Mouse (Mus musculus) hindbrain, embryonic 14.5 days (tissue): Measurements from ENCODE around the gene Zfyve21. TPM values are rescaled to one million over a fixed set of nuclear protein-coding genes. Genes with fewer than 3 reads are reported as not detected.
A peak's percentile ranks its signal among the peaks of the same experiment; 100 is the strongest.

ENCODE experiments used
- ATAC-seq: fragments of 200-750 bp; cut with Nextera tagmentation; 2 replicates; pipeline ENCODE4 v1.8.0; 2017; ENCODE audit warnings: moderate number of reproducible peaks, mild to moderate bottlenecking, moderate TSS enrichment, moderate library complexity; ENCODE audit not compliant: low FRiP score
- DNase-seq: peaks from one replicate; pipeline ENCODE4 v3.0.0-alpha.2; 2015; ENCODE audit warnings: low spot score
- H3K27ac ChIP-seq: fragments of 300-500 bp; sonication (generic); 2 replicates; pipeline ENCODE4 v1.5.1; 2014; ENCODE audit warnings: mild to moderate bottlenecking, moderate library complexity
- H3K27me3 ChIP-seq: fragments of 300-500 bp; sonication (generic); 2 replicates; pipeline ENCODE4 v1.6.1; 2014; ENCODE audit warnings: mild to moderate bottlenecking, low read length, mixed read lengths; ENCODE audit not compliant: control insufficient read depth, insufficient read depth
- H3K36me3 ChIP-seq: fragments of 300-500 bp; sonication (generic); replicated peaks from 2 replicates; pipeline ENCODE4 v1.6.1; 2014; ENCODE audit not compliant: control insufficient read depth, insufficient read depth
- H3K4me1 ChIP-seq: fragments of 300-500 bp; sonication (generic); replicated peaks from 2 replicates; pipeline ENCODE4 v1.6.1; 2014; ENCODE audit warnings: antibody characterized with exemption, low read length, mixed read lengths; ENCODE audit not compliant: control insufficient read depth, insufficient read depth
- H3K4me2 ChIP-seq: fragments of 300-500 bp; sonication (generic); replicated peaks from 2 replicates; pipeline ENCODE4 v1.6.1; 2014; ENCODE audit warnings: mild to moderate bottlenecking, moderate library complexity
- H3K4me3 ChIP-seq: fragments of 300-500 bp; sonication (generic); replicated peaks from 2 replicates; pipeline ENCODE4 v1.5.1; 2014; ENCODE audit warnings: mild to moderate bottlenecking, low read length
- H3K9ac ChIP-seq: fragments of 300-500 bp; sonication (generic); 2 replicates; pipeline ENCODE4 v1.6.1; 2014
- H3K9me3 ChIP-seq: fragments of 300-500 bp; sonication (generic); 2 replicates; pipeline ENCODE4 v1.6.1; 2016; ENCODE audit warnings: low read length; ENCODE audit not compliant: control insufficient read depth
- WGBS: fragments of 180-500 bp; shearing (Covaris S2); extraction: QIAGEN DNeasy Blood & Tissue Kit; methylation state at CpG from one replicate; pipeline ENCODE4 v1.1.7; 2014; 5-methylcytosine and 5-hydroxymethylcytosine counted together
- polyA plus RNA-seq: library from polyadenylated mRNA; unstranded; fragments of >200 nt; fragmentation: Nextera tagmentation; extraction: Ambion mirVana; gene quantifications from 2 replicates; pipeline ENCODE4 v1.2.1, GENCODE M21; 2014

The Zfyve21 gene
- polyA plus RNA-seq, 1 experiment from 2014 or later: 40.1 TPM

DNA sequence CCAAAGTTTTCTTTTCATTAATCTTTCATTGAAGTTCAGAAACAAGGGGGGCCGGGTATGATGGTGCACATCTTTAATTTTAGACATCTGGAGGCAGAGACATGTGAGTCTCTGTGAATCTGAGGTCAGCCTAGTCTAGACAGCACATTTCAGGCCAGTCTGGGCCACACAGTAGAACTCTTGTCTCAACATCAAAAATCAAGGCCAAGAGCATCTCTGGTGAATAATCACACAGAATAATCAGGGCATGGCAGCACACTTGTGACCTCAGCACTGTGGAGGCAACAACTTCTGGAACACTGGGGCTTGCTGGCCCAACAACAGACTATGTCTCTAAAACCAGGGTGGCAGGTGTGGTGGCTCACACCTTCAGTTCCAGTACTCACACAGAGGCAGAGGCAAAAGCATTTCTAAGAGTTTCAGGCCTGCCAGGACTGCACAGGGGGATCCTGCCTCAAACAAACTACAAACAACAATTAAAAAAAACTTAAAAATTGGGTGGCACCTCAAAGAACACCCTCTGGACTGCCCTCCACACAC, 60.7 kb downstream of the Zfyve21 start:
- no peaks in the 10 kb centered on the region for H3K9me3 ChIP-seq
- H3K27ac ChIP-seq: no peak overlapping the region
- H3K4me3 ChIP-seq: no peak overlapping the region
- no peaks in the 10 kb centered on the region for H3K27me3 ChIP-seq
- peaks cover 21% of the 10 kb centered on the region for H3K36me3 ChIP-seq
- no peak overlapping the region for H3K4me2 ChIP-seq
- no peaks in the 10 kb centered on the region for H3K4me1 ChIP-seq
- DNase-seq (no peak), ATAC-seq (no peak)
- 80% methylated on average over 1 of the region's 1 CpGs for WGBS
- no peak overlapping the region for H3K9ac ChIP-seq

DNA sequence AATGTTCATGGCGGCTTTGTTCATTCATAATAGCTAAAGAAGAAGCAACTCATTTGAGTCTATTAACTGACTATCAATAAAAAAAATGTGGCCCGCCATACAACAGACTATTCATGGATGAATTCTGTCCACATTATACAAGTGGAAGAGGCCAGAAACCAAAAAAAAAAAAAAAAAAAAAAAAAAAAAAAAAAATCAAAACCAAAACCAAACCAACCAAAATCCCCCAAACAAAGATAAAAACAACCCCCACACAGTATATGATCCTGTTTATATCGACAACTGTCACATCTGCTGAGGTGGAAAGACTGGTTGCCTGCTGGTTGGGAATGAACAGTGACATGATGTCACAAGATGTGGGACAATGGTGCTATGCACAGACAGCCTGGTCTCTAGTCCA, 61.5 kb downstream of the Zfyve21 start:
- DNase-seq (no peak), ATAC-seq (no peak)
- Histone ChIP-seq H3K27me3 (no peaks in the 10 kb centered on the region), H3K4me3 (no peak overlapping the region), H3K9ac (no peak overlapping the region), H3K27ac (no peak overlapping the region), H3K4me1 (no peaks in the 10 kb centered on the region), H3K9me3 (no peaks in the 10 kb centered on the region), H3K36me3 (peaks cover 15% of the 10 kb centered on the region), H3K4me2 (no peak overlapping the region)
- 86% methylated on average over 3 of the region's 3 CpGs for WGBS

DNA sequence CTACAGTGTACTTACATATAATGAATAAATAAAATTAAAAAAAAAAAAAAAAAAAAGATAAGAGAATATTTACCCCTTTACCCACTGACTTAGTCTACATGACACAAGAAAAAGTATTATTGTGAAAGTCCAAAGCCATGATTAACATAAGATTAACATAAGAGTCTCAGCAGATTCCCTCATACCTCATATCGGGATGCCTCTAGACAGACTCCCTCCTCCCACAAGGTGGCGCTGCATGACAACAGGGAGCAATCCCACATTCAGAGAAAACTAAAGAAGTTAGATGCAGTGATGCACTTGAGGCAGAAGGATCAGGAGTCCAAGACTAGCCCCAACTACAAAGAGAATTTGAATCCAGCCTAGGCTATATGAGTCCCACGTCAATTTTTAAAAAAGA, 64.2 kb downstream of the Zfyve21 start:
- DNase-seq (peak; percentile 82), ATAC-seq (peak; percentile 68; the same call in 1 of the 2 replicates)
- H3K4me2 ChIP-seq: no peak overlapping the region
- H3K9me3 ChIP-seq: no peaks in the 10 kb centered on the region
- H3K27me3 ChIP-seq: no peaks in the 10 kb centered on the region
- H3K27ac ChIP-seq: no peak overlapping the region
- H3K36me3 ChIP-seq: no peaks in the 10 kb centered on the region
- WGBS: 13% methylated on average over 3 of the region's 3 CpGs
- no peak overlapping the region for H3K4me3 ChIP-seq
- no peaks in the 10 kb centered on the region for H3K4me1 ChIP-seq
- H3K9ac ChIP-seq: no peak overlapping the region

Other genes with a start within 250 kb of the Zfyve21 start
- 76.4 and 81.4 TPM in 2 replicates for gene Mark3, start 239.6 kb upstream of the Zfyve21 start, polyA plus RNA-seq
- gene Ckb, start 141.8 kb upstream of the Zfyve21 start, polyA plus RNA-seq: 1,434 and 1,576 TPM in 2 replicates
- 6.1 and 7.2 TPM in 2 replicates for gene Trmt61a, start 136.1 kb upstream of the Zfyve21 start, polyA plus RNA-seq
- gene Bag5, start 100.9 kb upstream of the Zfyve21 start, polyA plus RNA-seq: 65.5 and 71.6 TPM in 2 replicates
- 48.2 and 61.4 TPM in 2 replicates for gene Apopt1, start 100.9 kb upstream of the Zfyve21 start, polyA plus RNA-seq
- 586 and 635 TPM in 2 replicates for gene Klc1, start 55.3 kb upstream of the Zfyve21 start, polyA plus RNA-seq
- gene Xrcc3, start 297 bp upstream of the Zfyve21 start, polyA plus RNA-seq: 2.6 and 3.1 TPM in 2 replicates
- gene Ppp1r13b, start 93.9 kb downstream of the Zfyve21 start, polyA plus RNA-seq: 38.0 and 43.3 TPM in 2 replicates
- 789 and 991 TPM in 2 replicates for gene Atp5mpl, start 152.8 kb downstream of the Zfyve21 start, polyA plus RNA-seq
- 0.18 and 0.48 TPM in 2 replicates for gene Tdrd9, start 157.4 kb downstream of the Zfyve21 start, polyA plus RNA-seq
- gene Rd3l, start 167.1 kb downstream of the Zfyve21 start, polyA plus RNA-seq: not detected in 2 replicates